Mouse (Mus musculus): ENCODE measurements around the gene Lhx2.

DNA sequence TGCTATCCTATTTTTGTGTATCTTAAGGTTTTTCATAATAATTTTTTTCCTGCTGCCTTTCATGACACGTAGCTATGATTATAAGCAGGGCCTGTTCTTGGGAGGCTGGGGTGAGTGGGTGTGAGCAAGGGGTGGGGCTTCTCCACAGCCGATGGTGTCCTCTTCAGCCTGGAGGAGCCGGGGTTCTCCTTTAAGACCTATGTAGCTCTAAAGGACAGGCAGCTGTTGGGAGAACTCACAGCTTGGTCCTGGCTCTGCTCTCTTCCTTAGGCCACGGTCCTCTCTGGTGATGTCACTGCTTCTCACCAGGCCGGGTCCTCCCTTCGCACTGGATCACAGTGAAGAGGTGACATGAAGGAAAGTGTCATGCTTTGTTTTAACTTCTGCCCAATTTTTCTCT is 58.8 kb downstream of the Lhx2 start:
- no peak for TF ChIP-seq CTCF (IDR thresholded peaks at IDR 0.05; ENCODE audit: extremely low read depth, insufficient read length, insufficient replicate concordance, low read depth, low read length)
- no peak for TF ChIP-seq POLR2A (IDR thresholded peaks at IDR 0.05; ENCODE audit: low read depth, low read length)

Data from small intestine, adult 2 months (tissue).